12 mouse cellular contexts compared by ENCODE assay signal in genomic region chr8:77256450-77257084, GRCm38 (mm10).
A peak's percentile ranks its signal among the peaks of the same experiment; 100 is the strongest.
DNase-seq lines count a peak whose midpoint lies in the region; ATAC-seq lines count a peak whose summit lies in the region.
"Had no signal": no experiment of that assay in that cellular context is flagged by ENCODE, and none has a peak within 500 bp of the region (broad histone marks: within the 10 kb centered on the region; RNA-seq: fewer than 3 reads in every experiment).

No protein-coding gene starts in this region.

- no peaks in the 10 kb centered on the region for H3K36me3 ChIP-seq in midbrain, embryonic 16.5 days (ENCODE audit: control insufficient read depth, insufficient read depth, low read length)
- peaks cover 22% of the 10 kb centered on the region for H3K36me3 ChIP-seq in midbrain, embryonic 10.5 days

- no peak overlapping the region for H3K4me2 ChIP-seq in midbrain, embryonic 16.5 days (ENCODE audit: low read length)

- H3K27ac ChIP-seq in midbrain, embryonic 16.5 days (ENCODE audit: low read length), result peak overlapping the region; percentile 4; the same call in 1 of the 2 replicates
- H3K27ac ChIP-seq in midbrain, embryonic 10.5 days (replicated peaks), result no peak overlapping the region

- H3K4me1 ChIP-seq in midbrain, embryonic 16.5 days (ENCODE audit: control insufficient read depth, insufficient read depth, low read length), result no peaks in the 10 kb centered on the region
- peaks cover 4% of the 10 kb centered on the region; the same call in 1 of the 2 replicates for H3K4me1 ChIP-seq in midbrain, embryonic 10.5 days

- H3K9ac ChIP-seq in midbrain, embryonic 16.5 days (ENCODE audit: low read depth, low read length), result no peak overlapping the region

- no peaks in the 10 kb centered on the region for H3K27me3 ChIP-seq in midbrain, embryonic 16.5 days (ENCODE audit: control insufficient read depth, insufficient read depth, low read depth, low read length)
- H3K27me3 ChIP-seq in midbrain, embryonic 10.5 days (ENCODE audit: low read depth, poor library complexity, severe bottlenecking), result no peaks in the 10 kb centered on the region

- DNase-seq in midbrain, embryonic 10.5 days (ENCODE audit: low spot score), result no peak
- DNase-seq in frontal cortex, postnatal 36 days (ENCODE audit: low spot score in 2 of 2), result peak; percentile 51 to 77
- peak; percentile 64 to 88 for DNase-seq in left cerebral cortex, postnatal 14 days (ENCODE audit: low spot score in 2 of 2)
- no peak for DNase-seq in lung, postnatal 36 days
- DNase-seq in adrenal gland, adult 8-10 months, result no peak
- no peak for DNase-seq in lung, postnatal 14 days
- DNase-seq: heart, postnatal 4 days; kidney, postnatal 14 days; liver; thymus, postnatal 14 days had no signal

- ATAC-seq in midbrain, embryonic 16.5 days, result peak; percentile 81

- no peaks in the 10 kb centered on the region for H3K9me3 ChIP-seq in midbrain, embryonic 16.5 days (replicated peaks; ENCODE audit: control insufficient read depth, low read length, poor library complexity, severe bottlenecking)
- H3K9me3 ChIP-seq in midbrain, embryonic 10.5 days (replicated peaks), result no peaks in the 10 kb centered on the region

- WGBS in midbrain, embryonic 16.5 days, result 88% methylated on average over 5 of the region's 5 CpGs
- WGBS in midbrain, embryonic 10.5 days, result 95% methylated on average over 5 of the region's 5 CpGs

- no peak overlapping the region for H3K4me3 ChIP-seq in midbrain, embryonic 16.5 days (ENCODE audit: low read depth, low read length)
- H3K4me3 ChIP-seq in midbrain, embryonic 10.5 days, result no peak overlapping the region
- H3K4me3 ChIP-seq: erythroblast, embryonic 14.5 days had no signal

- intact Hi-C loops in left cerebral cortex, postnatal 14 days (cut with DNase I), result no loop called here

Comparison
In these comparisons a context has a peak if more than half of its experiments do, and no peak if none do; other contexts are left out.
1. DNase-seq: peak in frontal cortex, postnatal 36 days (2 of 2) and left cerebral cortex, postnatal 14 days (2 of 2); none in midbrain, embryonic 10.5 days (single experiment), lung, postnatal 36 days (single experiment), adrenal gland, adult 8-10 months (single experiment) and lung, postnatal 14 days (single experiment).